22 mouse cellular contexts compared by ENCODE assay signal in the genomic region with DNA sequence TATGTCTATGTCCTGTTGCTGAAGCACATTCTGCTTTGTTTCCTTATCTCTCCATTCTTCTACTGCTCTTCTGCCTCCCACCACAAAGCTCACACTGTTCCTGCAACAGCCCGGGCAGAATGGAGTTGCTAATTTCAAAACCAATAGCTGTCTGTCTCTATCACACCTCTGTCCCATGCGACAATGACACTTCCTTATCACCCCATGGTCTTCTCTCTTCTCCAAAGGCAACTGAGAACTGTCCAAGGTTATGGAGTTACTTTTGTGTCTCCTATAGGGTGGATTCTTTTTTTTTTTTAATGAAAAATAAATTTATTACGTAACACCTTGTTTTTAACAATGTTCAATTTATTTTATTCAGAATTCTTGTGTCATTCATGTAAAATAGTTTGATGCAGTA. TPM values are rescaled to one million over a fixed set of nuclear protein-coding genes. Genes with fewer than 3 reads are reported as not detected.
DNase-seq lines count a peak whose midpoint lies in the region; ATAC-seq lines count a peak whose summit lies in the region.
"Had no signal": no experiment of that assay in that cellular context is flagged by ENCODE, and none has a peak within 500 bp of the region (broad histone marks: within the 10 kb centered on the region; RNA-seq: fewer than 3 reads in every experiment).

No protein-coding gene starts in this region.

- peaks cover 52% of the 10 kb centered on the region for H3K4me1 ChIP-seq in heart, embryonic 13.5 days
- H3K4me1 ChIP-seq in midbrain, embryonic 13.5 days (replicated peaks): peaks cover 35% of the 10 kb centered on the region
- peaks cover 37% of the 10 kb centered on the region for H3K4me1 ChIP-seq in midbrain, embryonic 10.5 days
- H3K4me1 ChIP-seq in hindbrain, embryonic 15.5 days (replicated peaks): peaks cover 29% of the 10 kb centered on the region
- peaks cover 22% of the 10 kb centered on the region for H3K4me1 ChIP-seq in neural tube, embryonic 15.5 days

- no peak for ATAC-seq in heart, embryonic 13.5 days (ENCODE audit: extremely low read depth, insufficient number of reproducible peaks, low FRiP score, low TSS enrichment)
- no peak for ATAC-seq in midbrain, embryonic 13.5 days
- no peak for ATAC-seq in hindbrain, embryonic 15.5 days (ENCODE audit: low FRiP score, low read depth)
- no peak for ATAC-seq in neural tube, embryonic 15.5 days (ENCODE audit: low FRiP score)

- H3K9me3 ChIP-seq in heart, embryonic 13.5 days: no peaks in the 10 kb centered on the region; the same call in 1 of the 2 replicates
- H3K9me3 ChIP-seq in midbrain, embryonic 13.5 days: no peaks in the 10 kb centered on the region
- H3K9me3 ChIP-seq in midbrain, embryonic 10.5 days (replicated peaks): no peaks in the 10 kb centered on the region
- no peaks in the 10 kb centered on the region for H3K9me3 ChIP-seq in hindbrain, embryonic 15.5 days
- no peaks in the 10 kb centered on the region for H3K9me3 ChIP-seq in neural tube, embryonic 15.5 days (replicated peaks)
- H3K9me3 ChIP-seq: embryonic facial prominence, embryonic 12.5 days had no signal

- H3K36me3 ChIP-seq in heart, embryonic 13.5 days: no peaks in the 10 kb centered on the region
- no peaks in the 10 kb centered on the region for H3K36me3 ChIP-seq in midbrain, embryonic 13.5 days
- no peaks in the 10 kb centered on the region for H3K36me3 ChIP-seq in midbrain, embryonic 10.5 days
- H3K36me3 ChIP-seq in hindbrain, embryonic 15.5 days: no peaks in the 10 kb centered on the region
- no peaks in the 10 kb centered on the region for H3K36me3 ChIP-seq in neural tube, embryonic 15.5 days
- H3K36me3 ChIP-seq: embryonic facial prominence, embryonic 12.5 days had no signal

- intact Hi-C loops in left cerebral cortex, postnatal 36 days (cut with DNase I): no loop called here

- H3K27ac ChIP-seq in heart, embryonic 13.5 days (replicated peaks): peak overlapping the region; percentile 20; the same call in 1 of the 2 replicates
- peak overlapping the region; percentile 99; the same call in 1 of the 2 replicates for H3K27ac ChIP-seq in midbrain, embryonic 13.5 days
- H3K27ac ChIP-seq in midbrain, embryonic 10.5 days (replicated peaks): no peak overlapping the region
- peak overlapping the region; percentile 98 for H3K27ac ChIP-seq in hindbrain, embryonic 15.5 days (replicated peaks)
- peak overlapping the region; percentile 100; the same call in 1 of the 2 replicates for H3K27ac ChIP-seq in neural tube, embryonic 15.5 days (replicated peaks)
- H3K27ac ChIP-seq: embryonic facial prominence, embryonic 12.5 days; kidney, postnatal 0 days had no signal

- no peak overlapping the region for H3K9ac ChIP-seq in heart, embryonic 13.5 days
- no peak overlapping the region for H3K9ac ChIP-seq in midbrain, embryonic 13.5 days (replicated peaks)
- no peak overlapping the region for H3K9ac ChIP-seq in hindbrain, embryonic 15.5 days
- no peak overlapping the region for H3K9ac ChIP-seq in neural tube, embryonic 15.5 days (replicated peaks)
- H3K9ac ChIP-seq: embryonic facial prominence, embryonic 12.5 days had no signal

- no peak for DNase-seq in heart, postnatal 4 days
- DNase-seq in midbrain, embryonic 10.5 days (ENCODE audit: low spot score): no peak
- DNase-seq in left cerebral cortex, postnatal 36 days (ENCODE audit: low spot score in 2 of 2): no peak
- DNase-seq in cerebellum, postnatal 14 days: no peak
- DNase-seq: adrenal gland, adult 2 months; B cell, adult 2 months; cerebellum, adult 9-10 months; gastrocnemius, postnatal 10 days; heart, adult 18-20 months; kidney, adult 11 months; layer of hippocampus, postnatal 36 days; left cerebral cortex, postnatal 4 days; liver; lung, adult 2 months; thymus, postnatal 25 days had no signal

- WGBS in heart, embryonic 13.5 days: 34% methylated on average over 3 of the region's 3 CpGs
- 83% methylated on average over 3 of the region's 3 CpGs for WGBS in midbrain, embryonic 13.5 days
- 87% methylated on average over 3 of the region's 3 CpGs for WGBS in midbrain, embryonic 10.5 days
- WGBS in hindbrain, embryonic 15.5 days: 79% methylated on average over 3 of the region's 3 CpGs
- 80% methylated on average over 3 of the region's 3 CpGs for WGBS in neural tube, embryonic 15.5 days

- no peak overlapping the region for H3K4me3 ChIP-seq in heart, embryonic 13.5 days
- no peak overlapping the region for H3K4me3 ChIP-seq in midbrain, embryonic 13.5 days (replicated peaks)
- no peak overlapping the region for H3K4me3 ChIP-seq in midbrain, embryonic 10.5 days
- H3K4me3 ChIP-seq in hindbrain, embryonic 15.5 days: no peak overlapping the region
- H3K4me3 ChIP-seq in neural tube, embryonic 15.5 days (replicated peaks): no peak overlapping the region
- H3K4me3 ChIP-seq: embryonic facial prominence, embryonic 12.5 days; erythroblast, embryonic 14.5 days had no signal

- H3K4me2 ChIP-seq in heart, embryonic 13.5 days: no peak overlapping the region
- no peak overlapping the region for H3K4me2 ChIP-seq in midbrain, embryonic 13.5 days (replicated peaks)
- no peak overlapping the region for H3K4me2 ChIP-seq in hindbrain, embryonic 15.5 days
- no peak overlapping the region for H3K4me2 ChIP-seq in neural tube, embryonic 15.5 days
- H3K4me2 ChIP-seq: embryonic facial prominence, embryonic 12.5 days had no signal

- no peaks in the 10 kb centered on the region for H3K27me3 ChIP-seq in heart, embryonic 13.5 days (replicated peaks)
- no peaks in the 10 kb centered on the region for H3K27me3 ChIP-seq in midbrain, embryonic 13.5 days
- H3K27me3 ChIP-seq in midbrain, embryonic 10.5 days (ENCODE audit: low read depth, poor library complexity, severe bottlenecking): no peaks in the 10 kb centered on the region
- no peaks in the 10 kb centered on the region for H3K27me3 ChIP-seq in hindbrain, embryonic 15.5 days
- H3K27me3 ChIP-seq in neural tube, embryonic 15.5 days (replicated peaks): no peaks in the 10 kb centered on the region
- H3K27me3 ChIP-seq: embryonic facial prominence, embryonic 12.5 days had no signal

RNA-seq across cellular contexts. Expression of a gene that starts 1.8 kb away (rescaled TPM):
- 35.9 and 36.0 TPM in 2 replicates for polyA plus RNA-seq in heart, embryonic 13.5 days (2015; fragmentation: Nextera tagmentation; extraction: Ambion mirVana)
- 10 to 100 TPM; 86.4 to 90.8 TPM for total RNA-seq in heart, postnatal 4 days (2021)
- 97.4 and 109 TPM in 2 replicates for polyA plus RNA-seq in midbrain, embryonic 13.5 days (2015; fragmentation: Nextera tagmentation; extraction: Ambion mirVana)
- 23.6 and 38.5 TPM in 2 replicates for polyA plus RNA-seq in midbrain, embryonic 10.5 days (2016; fragmentation: Nextera tagmentation; extraction: Ambion mirVana)
- 102 and 106 TPM in 2 replicates for polyA plus RNA-seq in hindbrain, embryonic 15.5 days (2015; fragmentation: Nextera tagmentation; extraction: Ambion mirVana)
- polyA plus RNA-seq in neural tube, embryonic 15.5 days (2015; fragmentation: Nextera tagmentation; extraction: Ambion mirVana): 82.3 and 95.1 TPM in 2 replicates
- 100 to 1,000 TPM; 168 to 169 TPM for total RNA-seq in left cerebral cortex, postnatal 36 days (2021)
